Mouse (Mus musculus) natural killer cell, adult 2 months (primary cell): ENCODE data around the gene Cdca5.
"Not testable (repeated sequence)": the region's sequence is repeated elsewhere in the genome, so short reads cannot be mapped to it uniquely, and the experiment has no call there.

ENCODE experiments used
- DNase-seq, 2 experiments: peaks; one replicate each; pipeline ENCODE4 v3.0.0; 2022; ENCODE audit warnings: low spot score in 2 of 2

The Cdca5 gene

GRCm38 (mm10) chr19:6104476-6104875 is 19.7 kb downstream of the Cdca5 start:
- DNase-seq, result no peak

DNA sequence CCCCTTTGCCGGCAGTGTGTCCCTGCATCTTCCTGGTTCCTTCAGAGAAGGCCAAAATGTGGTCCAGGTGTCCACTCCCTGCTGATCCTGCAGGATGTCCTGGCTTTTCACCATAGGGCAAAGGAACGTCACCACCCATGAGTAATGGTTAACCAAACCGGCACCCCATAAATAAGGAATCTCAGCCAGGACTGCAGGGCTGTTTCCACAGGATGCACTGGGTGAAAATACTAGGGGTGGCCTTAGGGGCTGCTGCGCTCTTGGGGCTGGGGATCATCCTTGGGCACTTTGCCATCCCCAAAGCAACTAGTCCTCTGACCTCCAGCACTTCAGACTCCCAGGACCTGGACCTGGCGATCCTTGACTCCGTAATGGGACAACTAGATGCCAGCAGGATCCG is 20.8 kb downstream of the Cdca5 start, which contains the start of gene Naaladl1:
Naaladl1 (plus strand) TSS at position 197 of the 400 bp plus-strand sequence.
- DNase-seq, result no peak

- DNase-seq, result no peak
Measured at GRCm38 (mm10) chr19:6113116-6113515, 28.3 kb downstream of the Cdca5 start.

DNA sequence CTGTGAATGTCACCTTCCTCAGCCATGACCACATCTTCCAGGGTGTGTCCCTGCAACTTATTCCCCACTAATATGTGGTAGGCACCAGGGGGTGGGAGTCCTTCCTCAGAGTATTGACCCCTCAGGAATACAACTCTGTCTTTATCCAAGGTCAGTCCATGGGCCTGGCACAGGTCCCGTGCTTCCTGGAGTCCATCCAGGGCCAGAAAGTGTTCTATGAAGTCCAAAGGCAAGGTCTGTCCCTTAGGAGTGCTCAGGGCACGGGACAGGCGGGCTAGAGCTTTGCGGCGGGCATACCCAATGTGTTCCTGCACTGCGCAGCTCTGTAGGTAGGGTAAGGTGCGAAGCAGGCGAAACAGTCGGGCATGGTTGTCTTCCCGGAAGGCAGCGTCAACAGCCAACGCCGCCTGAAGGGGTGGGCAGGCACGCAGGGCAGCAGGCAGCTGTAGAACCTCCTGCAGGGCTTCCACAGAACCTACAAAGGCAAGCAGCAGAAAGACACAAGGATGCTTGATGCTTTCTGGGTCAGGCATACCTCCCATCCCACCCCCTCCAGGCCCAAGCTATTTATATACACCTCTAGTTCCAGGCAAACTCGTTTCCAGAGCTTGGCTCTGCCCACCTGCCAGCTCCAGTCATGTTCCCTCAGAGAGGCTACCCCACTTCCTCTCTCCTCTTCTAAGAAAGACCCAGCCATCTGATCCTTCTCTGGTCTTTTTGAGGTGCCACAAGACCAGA is 31.5 kb downstream of the Cdca5 start:
- DNase-seq, result no peak

DNA sequence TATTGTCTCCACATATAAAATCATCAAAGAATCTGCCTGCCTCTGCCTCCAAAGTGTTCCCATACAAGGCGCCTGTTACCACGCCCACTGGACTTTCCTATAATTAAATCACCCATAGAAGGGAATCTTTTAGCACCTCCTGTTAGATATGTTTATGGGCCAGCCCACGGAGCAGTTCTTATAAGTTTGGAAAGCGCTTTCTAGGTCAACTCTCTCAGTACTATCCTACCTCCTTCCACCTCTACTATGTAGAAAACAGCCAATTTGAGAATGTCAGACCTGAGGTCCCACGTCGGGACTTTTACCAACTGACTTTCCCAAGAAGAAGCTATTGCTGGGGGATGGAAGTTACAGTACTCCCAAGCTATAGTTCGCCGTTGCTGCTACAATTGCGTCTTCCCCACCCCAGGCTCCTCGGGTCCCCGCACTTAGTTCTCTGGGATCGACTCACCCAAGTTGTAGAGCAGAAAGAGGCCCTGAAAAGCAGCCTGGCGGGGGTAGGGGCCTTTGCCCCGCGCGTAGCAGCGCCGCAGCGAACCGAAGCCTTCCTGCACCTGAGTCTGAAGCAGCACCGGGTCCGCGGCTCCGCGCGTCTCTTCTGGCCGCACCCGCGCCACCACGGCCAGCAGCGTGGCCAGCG is 32.7 kb downstream of the Cdca5 start:
- no peak for DNase-seq

DNA sequence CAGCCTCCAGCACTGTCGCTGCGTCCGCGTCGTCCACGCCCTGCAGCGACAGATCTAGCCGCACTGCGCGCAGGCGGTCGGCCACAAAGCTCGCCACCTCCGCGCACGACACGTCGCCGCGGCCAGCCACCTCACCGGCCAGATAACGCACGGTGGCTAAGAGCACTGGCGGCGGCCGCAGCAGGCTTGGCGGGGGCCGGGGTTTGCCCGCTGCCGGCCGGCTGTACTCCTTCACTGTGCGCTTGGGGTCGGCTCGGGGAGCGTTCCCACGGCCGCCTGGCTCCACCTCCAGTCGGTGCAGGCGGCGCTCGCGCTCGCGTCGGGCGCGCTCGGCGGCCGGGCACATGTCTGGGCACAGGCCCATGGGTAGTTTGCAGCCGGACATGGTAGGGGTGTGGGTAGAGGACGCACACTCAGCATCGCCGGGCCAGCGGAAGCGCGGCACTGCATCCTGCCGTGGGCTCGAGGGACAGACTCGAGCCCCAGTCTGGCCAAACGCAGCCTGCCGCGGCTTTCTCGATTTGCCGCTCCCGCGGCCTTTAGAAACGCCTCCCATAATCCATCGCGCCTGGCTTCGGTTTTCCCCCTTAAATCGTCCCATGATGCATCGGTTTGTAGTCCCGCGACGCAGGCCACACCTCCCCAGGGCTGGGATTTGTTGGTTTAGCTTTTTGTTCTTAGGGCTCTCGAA is 33.3 kb downstream of the Cdca5 start, which contains the start of gene Sac3d1:
Sac3d1 (minus strand) TSS at position 665 of the 691 bp plus-strand sequence.
- peak; percentile 84 to 85 for DNase-seq

GRCm38 (mm10) chr19:6118677-6119185 is 33.9 kb downstream of the Cdca5 start:
- DNase-seq, result no peak

- DNase-seq, result no peak
Measured at GRCm38 (mm10) chr19:6121761-6122160, 37.0 kb downstream of the Cdca5 start.

- DNase-seq, result no peak
Measured at GRCm38 (mm10) chr19:6123330-6123729, 38.5 kb downstream of the Cdca5 start.

DNA sequence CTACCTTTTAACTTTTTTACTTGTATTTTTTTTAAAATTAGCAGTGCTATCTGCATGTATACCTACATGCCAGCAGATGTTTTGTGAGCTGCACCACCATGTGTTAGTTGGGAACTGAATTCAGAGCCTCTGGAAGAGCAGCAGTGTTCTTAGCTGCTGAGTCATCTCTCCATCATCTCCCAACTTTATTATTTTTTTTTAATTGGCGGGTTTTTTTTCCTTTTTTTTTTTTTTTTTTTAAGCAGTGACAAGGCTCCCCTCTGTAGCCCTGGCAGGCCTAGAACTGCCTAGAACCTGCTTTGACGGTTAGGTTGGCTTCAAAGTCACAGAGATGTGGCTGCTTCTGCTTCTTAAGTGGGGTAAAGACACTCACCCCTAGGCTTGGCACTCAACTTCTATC is 40.1 kb downstream of the Cdca5 start:
- DNase-seq, result no peak

DNA sequence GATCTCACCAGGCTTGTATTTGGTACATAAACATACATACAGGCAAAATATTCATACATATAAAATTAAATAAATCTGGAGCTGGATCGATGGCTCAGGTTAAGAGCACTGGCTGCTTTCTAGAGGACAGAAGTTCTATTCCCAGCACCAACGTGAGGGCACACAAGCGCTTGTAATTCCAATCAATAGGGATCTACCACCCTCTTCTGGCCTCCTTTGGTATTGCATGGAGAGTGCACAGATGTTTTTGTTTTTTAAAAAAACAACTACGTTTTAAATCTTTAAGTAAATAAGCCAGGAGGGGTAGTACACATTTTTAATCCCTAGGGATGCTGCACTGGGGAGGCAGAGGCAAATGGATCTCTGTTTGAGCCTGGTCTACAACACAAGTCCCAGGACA is 41.5 kb downstream of the Cdca5 start:
- DNase-seq, result peak; percentile 54 to 64

DNA sequence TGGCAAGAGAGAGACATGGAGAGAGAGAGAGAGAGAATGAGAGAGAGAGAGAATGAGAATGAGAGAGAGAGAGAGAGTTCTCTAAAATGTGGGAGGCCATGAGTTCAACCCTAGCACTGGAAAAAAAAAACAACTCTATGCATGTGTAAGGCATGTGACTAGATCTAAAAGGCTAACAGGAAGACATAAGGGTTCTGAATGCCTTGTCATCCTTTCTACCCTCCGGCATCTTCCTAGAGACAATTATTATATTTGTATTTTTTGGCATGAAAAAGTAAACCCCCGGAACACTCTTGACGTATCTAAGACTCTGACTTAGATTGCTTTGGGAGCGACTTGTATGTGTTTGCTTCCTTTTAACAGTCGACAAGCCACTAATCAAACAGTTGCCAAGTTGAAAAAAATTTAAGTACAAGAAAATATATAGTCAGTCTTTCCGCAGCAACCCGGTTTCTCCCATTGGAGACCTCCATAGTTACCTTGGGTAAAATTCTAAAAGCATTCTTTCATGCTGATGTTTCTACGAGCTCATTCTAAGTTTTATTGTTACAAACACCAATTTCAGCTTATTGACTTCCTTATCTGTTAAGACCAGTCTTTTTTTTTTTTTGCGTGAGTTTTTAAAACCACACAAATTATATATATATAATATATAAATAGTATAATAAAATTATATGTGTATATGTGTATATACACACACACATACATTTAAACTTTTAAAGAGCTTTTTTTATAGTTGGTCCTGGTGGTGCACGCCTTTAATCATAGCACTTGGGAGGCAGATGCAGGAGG is 42.2 kb downstream of the Cdca5 start:
- DNase-seq, result no peak

DNA sequence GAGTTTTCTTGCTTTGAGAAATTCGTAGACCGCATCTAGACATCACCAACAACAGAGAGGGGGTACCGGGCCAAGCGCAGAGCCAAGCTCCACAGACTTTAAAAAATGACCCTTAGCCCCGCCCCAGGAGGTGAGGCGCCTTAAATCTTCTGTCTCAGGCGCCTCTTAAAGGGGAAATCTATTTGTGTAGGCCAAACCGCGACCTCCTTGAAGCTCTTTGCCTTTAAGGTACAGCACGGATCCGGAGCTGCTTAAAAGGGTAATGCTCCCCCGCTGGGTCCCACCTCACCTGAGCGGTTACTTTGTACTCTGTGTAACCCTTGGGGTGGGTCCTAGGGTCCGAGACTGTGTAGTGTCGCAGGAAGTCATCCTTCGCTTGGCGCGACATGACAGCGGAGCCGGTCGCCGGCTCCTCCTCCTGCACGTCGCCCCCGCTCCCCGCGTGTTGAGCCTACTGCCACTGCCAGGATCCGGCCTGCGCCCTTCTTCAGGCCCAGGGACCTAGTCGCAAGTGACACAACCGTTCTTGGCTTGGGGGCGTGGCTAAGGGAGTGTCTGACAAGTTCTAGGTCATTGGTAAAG is 43.1 kb downstream of the Cdca5 start, which contains the start of gene Snx15:
Snx15 (minus strand) TSS at position 545 of the 582 bp plus-strand sequence.
- DNase-seq, result peak; percentile 95 to 97

- not testable (repeated sequence) for DNase-seq
Measured at GRCm38 (mm10) chr19:6130414-6131128, 45.8 kb downstream of the Cdca5 start.

- DNase-seq, result no peak
Measured at GRCm38 (mm10) chr19:6132171-6132827, 47.5 kb downstream of the Cdca5 start.

- DNase-seq, result not testable (repeated sequence)
Measured at GRCm38 (mm10) chr19:6133197-6133596, 48.4 kb downstream of the Cdca5 start.

DNA sequence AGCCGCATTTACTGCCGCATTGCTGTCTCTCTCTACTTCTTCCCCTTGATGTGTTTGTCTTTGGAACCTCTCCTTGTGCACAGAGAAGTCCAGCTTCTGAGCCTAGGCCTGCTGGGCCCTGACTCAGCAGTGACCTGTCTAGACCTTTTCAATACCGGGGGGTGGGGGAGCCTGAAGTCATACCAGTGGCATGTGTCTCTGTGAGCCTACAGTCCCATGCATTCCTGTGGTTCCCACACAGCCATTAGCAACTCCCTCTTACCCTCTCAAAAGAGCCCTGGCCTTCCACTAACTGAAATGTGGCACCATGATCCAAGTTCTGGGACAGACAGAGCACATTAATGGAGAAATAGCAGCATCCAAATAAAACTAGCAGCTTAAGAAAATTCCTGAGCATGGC is 51.6 kb downstream of the Cdca5 start:
- no peak for DNase-seq

DNA sequence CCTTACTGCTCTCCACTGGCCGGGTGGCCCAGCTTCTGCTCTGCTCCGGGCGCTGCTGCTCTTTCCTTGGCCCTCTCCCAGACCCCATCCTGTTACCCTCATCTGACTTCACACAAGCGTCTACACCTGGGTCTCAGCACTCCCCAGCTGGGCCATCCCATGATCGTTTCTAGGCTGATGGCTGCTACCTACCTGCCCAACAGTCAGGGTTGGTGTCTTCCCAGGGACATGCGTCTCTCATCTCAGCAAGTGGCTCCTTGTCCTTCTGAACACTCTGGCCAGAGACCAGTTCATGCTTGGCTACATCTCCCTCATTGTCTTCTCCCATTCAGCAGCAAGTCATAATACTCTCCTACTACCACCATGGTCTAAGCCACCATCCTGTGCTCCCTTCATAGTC is 54.9 kb downstream of the Cdca5 start:
- DNase-seq, result no peak

- no peak for DNase-seq
Measured at GRCm38 (mm10) chr19:6140374-6140677, 55.5 kb downstream of the Cdca5 start.
